Mouse (Mus musculus): ENCODE results near the gene Bdkrb1.

Gene Bdkrb1

DNA sequence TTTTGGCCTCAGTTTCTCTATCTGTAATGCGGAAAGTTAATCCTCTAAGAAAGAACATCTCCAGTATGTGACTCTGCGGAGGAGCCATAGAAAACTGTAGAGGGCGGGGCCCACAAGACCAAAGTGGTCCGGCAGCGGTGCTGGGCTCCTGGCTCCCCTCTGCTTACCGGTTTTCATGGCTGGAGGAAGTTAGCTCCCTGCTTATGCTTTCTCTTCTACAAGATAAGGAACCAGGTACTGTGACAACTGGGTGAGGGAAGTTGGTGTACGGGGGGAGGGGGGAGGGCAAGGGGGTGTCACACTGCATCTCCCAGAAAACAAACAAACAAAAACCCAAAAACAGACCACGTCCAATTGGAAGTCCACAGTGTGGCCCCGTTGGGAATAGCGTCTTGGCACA, 4.4 kb upstream of the Bdkrb1 start:
- no peak for DNase-seq (ENCODE audit: low spot score)

DNA sequence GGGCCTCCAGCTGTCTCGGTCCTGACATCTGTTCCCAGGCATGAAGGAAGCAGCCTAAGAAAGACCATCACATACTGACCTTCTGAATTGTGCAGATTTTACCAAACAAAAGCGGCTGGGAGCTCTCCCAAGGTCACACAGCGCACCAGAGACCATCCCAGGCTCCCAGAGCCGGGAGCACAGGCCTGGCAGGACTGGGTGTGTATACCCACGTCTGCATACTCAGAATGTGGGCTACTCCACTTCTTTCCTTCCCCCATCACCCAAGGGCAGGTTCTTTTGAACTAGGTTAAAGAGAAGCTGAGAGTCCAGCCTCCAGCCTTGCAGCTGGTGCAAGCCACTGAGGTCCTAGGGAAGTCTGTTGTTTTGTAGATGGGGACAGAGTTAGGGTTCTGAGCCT, 3.8 kb upstream of the Bdkrb1 start:
- peak; percentile 37 for DNase-seq (ENCODE audit: low spot score)

DNA sequence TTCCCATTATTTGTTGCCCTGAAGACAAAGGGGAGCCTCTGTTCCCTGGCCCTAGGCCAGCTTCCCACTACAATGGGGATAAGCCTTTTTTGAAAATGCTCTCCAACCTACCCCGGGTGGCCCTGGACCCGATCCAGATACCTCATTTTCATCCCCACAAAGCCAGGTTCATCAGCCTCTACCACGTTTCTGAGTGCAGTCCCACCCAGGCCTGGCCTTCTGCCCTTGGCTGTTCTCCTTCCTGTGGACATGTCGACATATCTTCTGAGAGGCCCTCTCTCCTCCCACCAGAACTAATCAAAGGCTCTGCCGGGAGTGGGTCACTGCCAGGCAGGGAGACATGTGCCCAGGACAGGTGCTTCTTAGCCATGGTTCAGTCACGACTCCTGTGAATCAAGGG, 1.3 kb upstream of the Bdkrb1 start:
- DNase-seq (ENCODE audit: low spot score): peak; percentile 20

DNA sequence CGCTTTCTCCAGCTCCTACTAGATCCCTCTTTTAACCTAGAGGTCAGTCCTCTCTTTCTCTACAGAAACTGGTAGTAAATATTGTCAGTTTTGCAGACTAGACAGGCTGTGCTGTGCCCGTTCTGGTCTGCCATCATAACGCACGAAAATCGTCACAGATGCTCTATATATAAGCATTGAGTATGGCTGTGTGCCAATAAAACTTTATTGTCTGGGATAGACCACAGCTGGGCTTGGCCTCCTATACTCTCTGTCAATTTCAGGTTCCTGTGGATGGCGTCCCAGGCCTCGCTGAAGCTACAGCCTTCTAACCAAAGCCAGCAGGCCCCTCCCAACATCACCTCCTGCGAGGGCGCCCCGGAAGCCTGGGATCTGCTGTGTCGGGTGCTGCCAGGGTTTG, 1.0 kb downstream of the Bdkrb1 start:
- no peak for DNase-seq (ENCODE audit: low spot score)

DNA sequence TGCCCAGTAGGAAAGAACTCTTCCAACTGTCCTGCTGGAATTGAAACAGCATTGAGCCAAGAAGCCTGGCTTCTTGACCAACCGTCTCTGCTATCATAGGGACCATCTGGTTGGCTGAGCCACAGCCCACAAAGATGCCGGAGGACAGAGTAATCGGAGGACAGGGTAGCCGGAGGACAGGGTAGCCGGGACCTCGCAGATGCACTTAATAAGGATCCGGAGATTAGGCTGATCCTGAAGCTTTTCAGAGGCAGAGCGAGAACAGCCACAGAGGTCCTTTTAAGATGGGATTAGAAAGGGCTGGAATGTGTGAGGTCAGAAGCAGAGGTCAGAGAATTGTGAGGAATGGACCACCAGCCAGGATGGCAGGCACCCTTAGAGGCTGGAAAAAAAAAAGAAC, 2.3 kb downstream of the Bdkrb1 start:
- no peak for DNase-seq (ENCODE audit: low spot score)

DNA sequence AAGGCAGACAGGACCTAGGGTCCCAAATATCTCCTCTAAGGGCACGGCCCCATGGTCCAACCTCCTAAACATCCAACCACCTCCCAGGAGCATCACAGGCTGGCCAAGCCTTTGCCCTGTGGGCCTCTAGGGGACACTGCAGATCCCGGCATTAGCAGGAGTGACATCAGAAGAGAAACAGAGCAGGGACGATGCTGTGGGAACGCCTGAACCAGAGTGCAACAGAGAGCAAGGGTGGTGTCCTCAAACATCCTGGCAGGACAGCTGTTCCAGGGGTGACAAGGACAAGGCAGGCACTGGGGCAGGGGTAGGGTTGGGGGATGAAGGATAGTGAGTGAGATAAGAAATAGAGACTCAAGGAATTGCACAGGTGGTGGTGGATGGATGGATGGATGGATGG, 4.0 kb downstream of the Bdkrb1 start:
- DNase-seq (ENCODE audit: low spot score): no peak

DNA sequence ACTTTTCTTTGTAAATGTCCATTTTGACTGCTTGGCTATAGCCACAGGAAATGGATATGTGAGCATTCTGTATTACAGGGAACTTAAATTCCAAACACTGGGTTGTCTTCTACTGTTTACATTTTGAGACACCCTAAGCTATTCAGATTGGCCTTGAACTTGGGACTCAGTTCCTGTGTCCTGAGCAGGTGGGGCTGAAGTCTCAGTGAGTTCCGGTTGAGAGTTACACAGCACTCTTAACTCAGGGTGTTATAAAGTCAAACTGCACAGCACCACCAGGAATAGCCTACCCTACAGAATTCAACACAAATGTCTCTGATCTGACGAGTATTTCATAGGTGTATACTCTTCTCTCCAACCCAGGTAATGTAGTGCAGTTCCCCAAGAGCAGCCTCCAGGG, 8.2 kb downstream of the Bdkrb1 start:
- DNase-seq (ENCODE audit: low spot score): no peak

DNA sequence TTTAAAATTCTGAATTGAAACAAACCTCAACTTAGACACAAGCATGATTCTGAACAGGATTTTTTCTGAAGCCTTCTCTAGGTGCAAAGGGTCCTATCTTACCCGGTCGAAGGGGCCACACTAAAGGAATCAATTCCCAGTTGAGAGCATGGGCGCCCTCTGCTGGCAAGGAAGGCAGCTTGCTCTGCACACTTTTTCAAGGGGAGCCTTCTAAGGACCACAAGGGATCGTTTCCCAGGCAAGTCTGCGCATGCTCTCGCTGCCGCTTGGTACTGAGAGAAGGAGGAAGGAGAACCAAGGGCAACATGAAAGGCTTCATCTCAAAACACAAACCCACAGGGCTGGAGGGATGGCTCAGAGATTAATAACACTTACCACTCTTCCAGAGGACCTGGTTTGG, 8.9 kb downstream of the Bdkrb1 start:
- no peak for DNase-seq (ENCODE audit: low spot score)

DNA sequence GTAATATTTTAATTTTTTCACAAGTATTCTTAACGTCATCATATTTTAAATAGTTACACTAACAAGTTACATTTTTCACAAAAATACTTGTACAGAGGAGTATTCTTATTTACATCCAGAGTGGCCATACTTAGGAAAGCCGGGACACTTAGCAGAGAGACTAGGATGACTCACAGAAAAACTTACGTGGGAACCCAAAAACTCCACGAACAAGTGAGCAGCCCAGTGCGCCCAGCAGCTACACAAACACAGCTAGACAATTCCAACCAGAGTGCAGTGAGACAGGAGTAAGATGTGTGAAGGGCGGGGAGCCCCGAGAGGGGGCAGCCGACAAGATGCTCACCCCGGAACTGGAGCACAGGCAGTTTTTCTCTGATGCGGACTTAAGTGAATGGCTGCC, 10.7 kb downstream of the Bdkrb1 start:
- DNase-seq (ENCODE audit: low spot score): no peak

DNA sequence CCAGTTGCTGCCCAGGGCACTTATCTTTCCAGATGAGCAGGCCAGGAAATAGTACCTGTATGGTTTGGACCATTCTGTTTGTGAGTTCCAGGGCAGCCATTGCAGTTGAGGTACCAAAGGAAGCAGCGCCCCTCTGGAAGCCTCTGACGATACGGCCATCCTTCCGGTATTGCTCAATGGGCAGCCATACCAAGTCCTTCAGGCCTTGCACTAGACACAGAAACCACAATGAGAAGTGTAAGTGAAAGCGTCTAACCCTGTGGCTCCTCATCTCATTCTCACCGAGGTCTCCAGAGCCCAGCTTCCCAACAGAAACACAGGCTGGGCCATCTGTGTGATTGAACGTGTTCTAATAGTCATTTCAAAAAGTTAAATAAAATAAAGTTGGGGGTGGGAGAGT, 19.2 kb downstream of the Bdkrb1 start:
- no peak for DNase-seq (ENCODE audit: low spot score)

DNA sequence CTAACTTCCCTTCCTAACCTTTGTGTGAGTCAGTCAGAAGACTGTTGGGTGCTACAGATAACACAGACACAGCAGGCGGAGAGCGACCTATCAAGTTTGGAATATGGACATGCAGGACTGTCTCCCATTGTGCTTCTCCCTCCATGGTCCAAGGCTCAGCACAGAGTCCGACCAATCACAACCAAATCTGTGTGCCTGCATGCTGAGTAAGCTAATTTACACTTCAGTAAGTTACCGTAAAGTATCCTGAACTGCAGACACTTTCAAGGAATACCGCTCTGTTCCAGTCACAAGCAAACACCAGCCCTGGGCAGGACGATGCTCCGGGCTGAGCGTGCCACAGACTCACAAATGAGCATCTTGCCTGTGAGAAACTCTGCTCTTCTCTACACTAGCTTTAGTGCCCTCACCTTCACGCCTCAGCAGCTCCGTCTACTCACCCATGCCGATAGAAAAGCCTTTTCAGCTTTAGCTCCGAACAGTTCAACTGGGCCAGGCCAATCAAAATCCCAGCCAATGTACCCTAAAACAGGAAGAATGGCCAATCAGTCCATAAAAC, 20.2 kb downstream of the Bdkrb1 start:
- DNase-seq (ENCODE audit: low spot score): no peak

DNA sequence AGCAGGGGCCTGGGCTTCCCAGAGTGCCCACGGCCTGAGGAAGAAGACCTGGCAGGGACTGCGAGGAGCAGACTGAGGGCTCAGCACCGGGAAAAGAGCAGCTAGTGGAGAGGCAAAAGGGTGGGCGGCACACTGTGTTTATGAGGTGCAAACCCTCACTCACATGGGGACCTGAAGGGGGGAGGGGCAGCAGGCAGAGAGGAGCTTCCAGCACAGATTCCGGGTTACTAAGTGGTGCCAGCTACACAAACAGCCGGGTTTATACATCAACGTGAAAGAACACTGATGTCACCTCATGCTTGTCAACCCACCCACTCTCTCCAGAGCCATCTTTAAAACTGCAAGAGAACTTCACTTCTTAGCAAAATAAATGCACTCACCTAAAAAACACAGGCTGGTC, 22.9 kb downstream of the Bdkrb1 start:
- DNase-seq (ENCODE audit: low spot score): no peak

DNA sequence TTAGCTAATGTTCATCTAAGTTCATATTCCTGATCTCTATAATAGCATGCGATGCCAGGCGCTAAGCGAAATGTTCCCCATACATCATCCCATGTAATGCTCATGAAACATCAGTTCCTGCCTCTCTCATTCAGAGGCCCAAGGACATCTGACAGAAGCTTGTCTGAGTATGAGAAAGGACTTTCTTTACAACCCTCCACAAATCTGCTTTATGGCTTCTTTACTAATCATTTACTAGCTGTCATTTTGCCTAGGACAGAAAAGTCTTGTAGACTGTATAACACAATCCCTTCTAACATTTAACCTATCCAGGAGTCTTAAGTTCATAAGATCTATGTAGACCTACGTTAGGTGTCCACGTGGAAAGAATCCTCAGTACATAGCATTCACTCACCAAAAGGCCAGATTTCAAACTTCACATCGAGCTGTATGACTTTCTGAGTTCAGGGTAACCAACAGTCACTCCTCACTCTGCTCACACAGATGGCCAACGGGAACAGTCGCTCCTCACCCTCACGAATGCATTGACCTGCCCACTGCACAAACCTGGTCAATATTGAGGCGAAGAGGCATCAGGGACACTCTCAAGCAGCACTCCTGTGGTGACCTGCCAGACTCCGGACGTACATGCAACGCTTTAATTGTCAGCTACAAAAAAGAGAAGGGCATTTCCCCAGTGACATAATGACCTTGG, 31.6 kb downstream of the Bdkrb1 start:
- DNase-seq (ENCODE audit: low spot score): no peak

DNA sequence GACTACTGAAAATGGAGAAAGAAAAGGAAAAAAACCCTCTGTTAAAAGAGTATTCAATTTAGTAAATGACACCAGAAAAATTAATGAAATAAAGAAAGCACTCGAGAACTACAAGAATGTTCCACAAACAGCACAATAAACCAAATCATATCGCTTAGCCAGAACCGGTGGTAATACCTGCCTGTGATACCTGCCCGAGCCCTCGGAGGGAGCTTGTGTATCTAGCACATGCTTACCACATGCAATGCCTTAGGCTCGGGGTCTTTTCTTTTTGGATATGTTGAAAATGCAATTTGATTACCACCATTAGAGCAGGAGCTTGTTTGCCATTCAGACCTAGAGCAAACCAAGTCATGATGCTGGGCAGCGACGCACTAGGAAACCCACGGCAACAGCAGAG, 33.7 kb downstream of the Bdkrb1 start:
- DNase-seq (ENCODE audit: low spot score): no peak

DNA sequence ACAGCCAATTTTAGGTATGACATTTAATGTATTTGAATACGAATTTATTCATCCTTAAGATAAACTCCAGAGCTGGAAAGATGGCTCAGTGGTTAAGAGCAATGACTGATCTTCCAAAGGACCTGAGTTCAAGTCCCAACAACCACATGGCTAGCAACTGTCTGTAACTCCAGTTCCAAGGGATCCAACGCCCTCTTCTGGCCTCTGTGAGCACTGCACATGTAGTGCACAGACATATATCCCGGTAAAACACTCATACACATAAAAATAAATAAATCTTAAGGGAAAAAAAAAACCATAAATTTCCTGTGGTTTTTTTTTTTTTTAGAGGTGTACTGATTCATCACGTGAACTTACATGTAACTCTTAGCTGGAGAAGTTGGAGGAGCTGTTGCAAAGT, 34.7 kb downstream of the Bdkrb1 start:
- DNase-seq (ENCODE audit: low spot score): no peak

DNA sequence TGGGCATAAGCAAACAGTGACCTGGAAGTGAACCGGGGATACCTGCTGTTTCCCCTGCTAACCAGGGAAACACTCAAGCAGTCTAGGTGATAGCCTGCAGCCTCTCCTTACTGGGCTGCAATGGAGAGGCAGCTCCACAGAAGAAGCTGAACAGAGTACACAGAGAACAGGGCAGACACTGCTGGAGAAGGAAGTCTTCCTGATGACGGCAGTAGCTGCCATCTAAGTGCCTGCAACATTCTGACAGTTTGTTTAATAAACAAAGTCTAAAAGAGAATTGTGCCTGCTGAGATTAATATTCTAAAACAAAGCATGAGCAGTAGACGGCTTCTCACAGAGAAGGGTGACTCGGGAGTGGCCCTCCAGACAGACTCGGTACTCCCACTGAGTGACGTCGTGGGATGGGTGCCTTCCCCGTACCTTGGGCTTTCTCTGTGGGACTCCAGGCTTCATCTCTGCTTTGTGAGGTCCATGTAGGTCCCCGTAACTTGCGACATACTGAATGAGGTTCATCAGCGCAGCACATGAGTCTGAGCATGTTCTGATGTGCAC, 40.0 kb downstream of the Bdkrb1 start:
- DNase-seq (ENCODE audit: low spot score): no peak
